Mouse (Mus musculus): Measurements from ENCODE around the gene Btaf1. TPM values are rescaled to one million over a fixed set of nuclear protein-coding genes. Genes with fewer than 3 reads are reported as not detected.

The Btaf1 gene
- total RNA-seq, 2 experiments from 2014 or later: 21.6 to 25.0 TPM

- DNase-seq (ENCODE audit: extremely low spot score in 1 of 2, low spot score in 2 of 2): no peak
- intact Hi-C loops (cut with DNase I): no loop called here
These were observed 134.2 kb downstream of the Btaf1 start for GRCm38 (mm10) chr19:37060078-37060477.

Other genes starting within 250 kb of the Btaf1 start
- gene Ppp1r3c, start 189.4 kb upstream of the Btaf1 start, total RNA-seq (2021): 10 to 100 TPM; 24.2 to 29.0 TPM
- gene Tnks2, start 91.8 kb upstream of the Btaf1 start, total RNA-seq (2021): 100 to 1,000 TPM; 152 to 157 TPM
- 10 to 100 TPM; 10.2 to 10.6 TPM for gene Fgfbp3, start 6.5 kb upstream of the Btaf1 start, total RNA-seq (2021)

All from left cerebral cortex, postnatal 10 days (tissue).